Mouse (Mus musculus) right cerebral cortex, postnatal 25 days (tissue): Measurements from ENCODE around the gene Sipa1l3.

Experiments
- DNase-seq: peaks from one replicate; pipeline ENCODE4 v3.0.0; 2022

The Sipa1l3 gene

DNA sequence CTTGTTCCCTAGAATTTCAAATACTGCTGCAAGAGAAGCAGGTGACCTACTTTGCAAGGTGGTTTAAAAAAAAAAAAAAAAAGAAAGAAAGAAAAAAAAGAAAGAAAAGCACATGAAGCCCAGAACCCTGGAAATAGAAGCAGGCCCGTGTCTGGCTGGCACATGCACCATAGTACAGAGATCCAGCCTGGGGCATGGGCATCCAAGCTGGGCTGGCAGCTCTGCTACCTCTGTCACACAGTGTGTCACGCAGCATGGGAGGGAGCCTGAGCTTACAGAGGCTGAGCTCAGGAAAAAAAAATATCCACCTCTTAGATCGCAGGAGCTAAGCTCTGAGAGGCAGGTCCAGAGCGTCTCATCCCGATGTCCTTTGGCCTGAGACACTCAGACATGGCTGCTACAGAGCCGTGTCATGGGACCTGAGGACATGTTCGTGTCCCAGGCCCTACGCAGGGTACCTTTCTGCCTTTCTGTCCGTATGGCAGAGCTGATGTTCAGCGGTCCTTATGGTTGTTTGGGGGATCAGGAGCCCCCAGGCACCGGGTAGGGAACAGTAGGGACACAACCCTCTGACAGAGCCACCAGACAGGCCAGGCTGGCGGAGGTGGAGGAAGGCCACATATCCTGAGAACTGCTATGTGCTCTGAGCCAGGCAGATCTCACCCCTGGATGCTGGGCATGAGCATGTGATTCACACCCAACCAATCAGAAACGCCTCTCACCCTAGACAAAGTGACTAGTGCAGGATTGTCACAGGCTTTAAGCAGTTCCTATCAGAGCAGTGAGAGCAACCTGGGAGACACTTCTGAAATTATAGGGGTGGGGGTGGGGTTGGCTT is 151.1 kb downstream of the Sipa1l3 start:
- peak; percentile 43 for DNase-seq

DNA sequence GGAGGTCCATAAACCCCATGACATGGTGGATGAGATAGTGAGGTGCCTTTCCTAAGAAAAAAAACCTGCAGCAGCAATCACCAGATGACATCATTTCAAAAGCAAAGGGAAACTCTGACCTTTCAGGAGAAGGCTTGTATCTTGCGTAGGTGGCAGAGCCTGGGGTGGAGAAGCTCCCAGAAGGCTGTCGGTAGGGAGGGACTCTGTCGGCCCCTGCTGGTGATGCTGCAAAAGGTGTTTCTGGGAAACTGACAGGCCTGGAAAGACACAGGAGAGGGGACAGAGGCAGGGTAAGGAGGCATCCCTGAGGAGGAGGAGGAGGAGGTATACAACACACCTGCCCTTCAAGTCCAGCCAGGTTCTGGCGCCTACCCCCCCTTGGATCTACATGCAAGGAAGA is 154.4 kb downstream of the Sipa1l3 start:
- DNase-seq, result peak; percentile 54

DNA sequence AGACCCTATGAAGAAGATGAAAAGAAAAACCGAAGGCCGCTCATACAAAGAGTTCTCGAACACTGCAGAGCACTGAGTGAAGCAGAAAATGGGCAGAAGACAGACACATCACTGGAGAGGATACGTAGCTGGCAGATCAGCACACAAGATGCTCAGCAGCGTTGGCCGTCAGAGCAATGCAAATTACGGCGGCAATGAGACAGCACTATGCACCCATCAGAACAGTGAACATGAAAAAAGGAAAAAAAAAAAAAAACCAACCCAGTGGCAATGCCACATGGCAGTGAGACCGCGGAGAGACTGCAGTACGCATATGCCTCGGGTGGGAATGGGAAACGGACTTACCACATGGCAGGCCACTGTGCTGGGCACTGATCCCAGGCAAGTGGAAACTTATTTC is 156.9 kb downstream of the Sipa1l3 start:
- DNase-seq, result no peak

DNA sequence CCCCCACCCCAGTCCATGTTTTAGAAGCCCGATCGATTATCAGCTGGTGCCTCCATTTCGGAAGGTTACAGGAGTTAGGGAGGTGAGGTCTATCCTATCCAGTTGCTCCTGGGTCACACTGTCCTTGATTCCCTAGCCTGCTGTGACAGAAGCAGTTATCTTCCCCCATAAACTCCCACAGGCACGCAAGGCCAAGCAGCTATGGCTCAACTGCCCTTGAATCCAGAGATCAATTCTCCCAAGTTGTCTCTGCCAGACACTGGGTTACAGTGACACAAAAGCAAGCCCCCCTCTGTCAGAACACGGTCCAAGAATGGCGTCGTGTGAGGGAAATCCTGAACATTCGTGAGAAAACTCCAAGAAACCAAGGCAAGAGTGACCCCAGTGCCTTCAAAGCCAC is 163.0 kb downstream of the Sipa1l3 start:
- DNase-seq, result no peak

DNA sequence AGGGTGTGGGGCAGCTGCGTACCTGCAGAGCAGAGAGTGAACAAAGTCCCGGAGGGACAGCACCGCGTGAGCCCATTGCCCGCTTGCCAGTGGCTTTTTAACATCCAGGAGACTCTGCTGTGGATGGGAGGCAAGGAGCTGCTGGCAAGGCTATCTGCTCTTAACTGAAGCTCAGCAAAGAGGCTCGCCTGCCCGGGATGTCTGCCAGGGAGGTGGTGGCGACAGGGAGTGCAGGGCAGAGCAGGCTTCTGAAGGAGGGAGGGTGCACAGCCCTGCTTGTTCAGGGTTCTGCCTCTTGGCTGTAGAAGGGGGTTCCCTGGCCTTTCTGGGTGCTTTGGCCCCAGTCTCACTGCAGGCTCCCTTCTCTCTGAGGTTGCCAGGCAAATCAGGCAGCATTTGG is 164.3 kb downstream of the Sipa1l3 start:
- no peak for DNase-seq

DNA sequence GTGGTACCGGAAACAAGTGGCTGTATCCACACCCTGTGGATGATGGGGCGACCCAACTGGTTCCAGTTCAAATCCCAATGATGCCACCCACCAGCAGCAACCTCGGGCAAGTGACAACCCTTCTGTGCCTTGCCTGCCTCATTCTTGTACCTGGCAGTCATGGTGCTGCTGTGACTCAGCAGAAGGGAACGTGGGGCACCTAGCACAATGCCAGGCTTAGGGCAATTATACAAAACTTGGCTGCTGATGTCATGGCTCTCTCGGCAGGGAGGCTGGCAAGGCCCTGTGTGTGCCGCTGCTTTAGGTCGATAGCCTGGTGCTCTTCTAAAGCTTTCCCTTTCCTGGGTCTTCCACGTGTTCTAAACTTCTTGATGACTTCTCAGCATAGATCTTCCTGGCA is 166.2 kb downstream of the Sipa1l3 start:
- no peak for DNase-seq

DNA sequence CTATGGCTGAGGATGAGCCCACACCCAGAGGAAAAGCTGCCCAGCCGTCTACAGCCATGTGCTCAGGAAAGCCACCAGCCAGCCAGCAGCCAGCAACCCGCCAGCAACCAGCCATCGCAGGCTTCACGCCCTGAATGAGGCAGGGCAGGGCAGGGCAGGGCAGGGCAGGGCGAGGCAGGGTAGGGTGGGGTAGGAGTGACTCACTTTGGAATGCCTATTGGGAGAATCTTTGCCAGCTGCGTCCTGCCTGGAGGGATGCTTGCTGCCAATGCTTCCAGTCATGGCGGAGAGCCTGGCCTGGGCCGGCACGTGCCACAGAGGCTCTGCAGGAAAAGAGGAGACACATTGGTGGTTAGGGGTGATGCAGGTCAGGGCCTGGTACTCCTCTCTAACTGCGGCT is 168.0 kb downstream of the Sipa1l3 start:
- no peak for DNase-seq

DNA sequence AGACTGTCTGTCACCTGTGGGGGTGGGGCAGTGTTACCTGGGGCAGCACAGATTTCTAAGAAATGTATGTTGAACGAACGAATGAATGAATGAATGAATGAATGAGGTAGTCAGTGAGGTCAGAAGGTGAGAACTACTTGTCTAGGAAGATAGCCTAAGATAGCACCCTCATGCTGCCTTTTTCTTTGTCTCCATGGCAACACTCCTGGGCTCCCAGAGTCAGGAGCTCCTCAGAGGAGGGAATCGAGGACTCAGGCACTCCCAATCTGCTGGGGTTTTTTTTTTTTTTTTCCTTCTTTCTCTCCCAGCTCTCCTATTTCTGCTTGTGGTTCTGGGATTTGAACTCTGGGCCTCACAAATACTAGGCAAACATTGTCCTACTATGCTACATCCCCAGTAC is 172.2 kb downstream of the Sipa1l3 start:
- no peak for DNase-seq

DNA sequence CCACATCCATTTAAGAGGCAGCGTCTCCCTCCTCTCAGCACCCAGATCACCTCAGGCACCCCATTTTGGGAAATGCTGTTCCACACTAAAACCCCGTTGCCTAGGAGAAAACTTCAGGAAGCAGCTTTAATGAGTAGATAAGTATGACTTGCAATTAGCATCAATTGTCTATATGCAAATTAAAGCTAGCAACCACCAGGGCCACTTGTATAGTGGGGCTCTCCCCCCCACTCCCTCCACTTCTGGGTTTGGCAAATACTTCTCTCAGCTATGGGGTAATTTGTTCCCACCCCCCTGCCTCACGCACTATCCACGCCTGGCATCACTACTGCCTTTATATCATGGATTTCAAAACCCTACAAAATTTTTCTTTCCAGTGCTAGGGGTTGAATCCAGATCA is 172.9 kb downstream of the Sipa1l3 start:
- DNase-seq, result no peak

DNA sequence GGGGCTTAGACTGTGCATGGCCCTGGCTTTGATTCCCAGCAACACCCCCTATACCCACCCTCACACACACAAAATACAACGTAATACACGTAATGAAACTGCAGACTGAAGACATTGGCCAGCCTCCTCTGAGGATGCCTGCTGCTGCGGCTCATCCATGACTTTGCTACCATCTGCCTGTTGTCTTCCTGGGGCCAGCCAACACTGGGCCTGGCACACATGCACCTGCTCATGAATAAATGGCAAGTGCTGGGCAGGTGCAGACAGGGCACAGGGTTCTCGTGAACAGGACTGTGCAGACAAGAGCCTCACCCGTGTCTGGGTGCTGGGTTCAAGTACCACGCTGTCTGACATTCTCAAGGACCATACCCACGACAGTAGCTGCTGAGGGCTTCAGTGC is 174.7 kb downstream of the Sipa1l3 start:
- no peak for DNase-seq

DNA sequence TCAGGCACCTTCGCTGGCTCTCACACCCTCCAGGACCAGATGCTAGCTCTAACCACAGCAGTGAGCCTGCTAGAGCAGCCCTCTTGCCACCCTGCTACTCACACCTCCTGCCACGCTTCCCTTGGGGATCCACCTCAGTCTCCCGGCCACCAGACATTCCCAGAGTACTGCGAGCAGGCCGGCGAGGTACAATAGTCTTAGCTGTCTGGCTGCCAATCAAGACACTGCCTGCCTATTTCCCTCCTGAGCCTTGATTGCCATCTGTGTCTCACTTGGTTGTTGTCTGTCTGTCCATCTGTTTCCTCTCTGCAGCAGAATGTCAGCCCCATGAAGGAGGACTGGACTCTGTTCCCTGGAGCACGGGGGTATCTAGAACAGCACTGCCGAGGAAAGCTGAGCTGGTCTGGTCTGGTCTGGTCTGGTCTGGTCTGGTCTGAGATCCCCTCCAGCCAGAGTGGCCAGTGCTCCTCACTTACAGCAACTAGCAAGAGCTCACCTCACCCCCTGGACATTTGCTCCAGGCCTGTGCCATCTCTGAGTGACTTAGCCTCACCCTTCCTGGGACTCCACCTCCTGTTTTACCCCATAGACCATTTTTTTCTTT is 175.8 kb downstream of the Sipa1l3 start:
- DNase-seq, result no peak

DNA sequence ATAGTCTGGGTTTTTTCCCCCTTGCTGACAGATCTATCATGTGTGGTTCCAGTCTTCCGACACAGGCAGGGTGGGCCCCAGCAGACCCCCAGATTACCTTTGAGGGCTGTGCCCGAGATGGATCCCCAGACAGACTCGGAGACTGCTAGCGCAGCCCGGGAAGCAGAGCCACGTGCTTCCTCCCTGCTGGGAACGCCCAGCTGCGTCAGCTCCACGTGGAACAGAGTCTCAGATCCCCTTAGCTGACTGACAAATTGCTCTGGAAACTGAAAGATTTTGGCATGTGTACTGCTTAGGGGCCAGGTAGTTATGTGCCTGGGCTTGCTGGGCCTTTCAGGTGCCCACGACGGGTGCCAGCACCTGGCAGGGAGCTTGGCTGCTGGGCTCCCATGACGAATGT is 176.7 kb downstream of the Sipa1l3 start:
- no peak for DNase-seq

DNA sequence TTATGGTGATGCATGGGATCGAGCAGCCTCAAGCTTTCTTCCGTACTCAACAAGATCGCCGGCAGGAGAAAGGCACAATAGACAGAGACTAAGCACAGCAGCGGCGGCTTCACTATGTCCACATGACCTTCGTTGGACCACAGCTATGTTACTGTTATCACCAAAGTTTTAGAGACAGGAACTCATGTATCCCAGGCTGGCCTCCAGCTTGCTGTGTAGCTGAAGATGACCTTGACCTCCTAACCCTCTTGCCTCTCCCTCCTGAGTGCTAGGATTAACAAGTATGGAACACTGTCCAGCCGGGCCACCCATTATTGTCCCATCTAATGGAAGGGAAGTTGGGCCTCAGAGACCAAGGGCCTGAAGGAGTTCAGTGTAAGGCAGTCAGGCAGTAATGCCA is 177.6 kb downstream of the Sipa1l3 start:
- no peak for DNase-seq

DNA sequence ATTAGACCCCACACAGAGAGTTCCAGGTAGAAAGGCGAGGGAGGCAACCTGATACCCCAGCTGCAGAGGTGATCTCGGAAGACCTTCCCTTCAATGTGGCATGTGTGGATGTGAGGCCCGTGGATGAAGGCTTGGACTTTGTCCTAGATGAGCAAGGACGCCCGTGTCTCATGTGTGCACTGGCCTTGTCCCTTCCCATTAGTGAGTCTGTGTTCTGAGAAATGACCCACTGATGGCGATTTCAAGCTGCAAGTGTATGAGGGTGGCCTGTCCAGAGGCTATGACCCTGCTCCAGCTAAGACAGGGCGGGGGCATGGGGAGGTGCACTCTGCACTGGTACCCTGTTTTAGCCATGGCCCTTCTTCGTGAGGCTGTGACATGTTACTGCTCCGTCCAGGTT is 178.2 kb downstream of the Sipa1l3 start:
- DNase-seq, result no peak

DNA sequence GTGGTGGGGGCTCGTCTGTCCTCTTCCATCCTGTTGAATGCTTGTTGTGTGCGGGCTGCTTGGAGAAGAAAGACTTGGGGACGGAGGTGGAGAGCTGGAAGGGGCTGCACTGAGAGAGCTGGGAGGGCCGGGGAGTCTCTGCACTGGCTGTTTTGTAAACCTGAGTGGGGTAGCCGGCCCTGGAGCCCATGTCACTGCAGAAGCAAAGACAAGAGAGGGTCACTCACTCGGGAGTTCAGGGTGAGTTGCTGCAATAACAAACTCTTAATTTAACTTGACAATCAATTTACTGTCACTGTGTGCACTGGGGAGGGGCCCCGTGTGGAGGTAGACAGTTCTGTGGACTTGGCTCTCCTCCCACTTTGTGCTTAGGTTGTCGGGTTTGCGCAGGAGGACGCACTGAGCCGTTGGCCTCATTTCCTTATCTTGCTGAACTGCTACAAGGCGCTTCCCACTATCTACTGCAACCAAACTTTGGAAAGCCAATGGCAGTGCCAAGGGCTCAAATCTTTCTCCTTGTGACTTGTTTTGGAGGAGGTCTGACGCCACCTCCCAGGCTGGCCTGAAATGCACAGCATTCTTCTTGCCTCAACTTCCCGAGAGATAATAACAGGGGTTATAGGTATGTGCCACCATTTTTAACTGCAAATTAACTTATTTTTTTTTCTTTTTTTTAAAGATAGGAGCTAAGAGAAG is 179.3 kb downstream of the Sipa1l3 start:
- DNase-seq, result no peak

DNA sequence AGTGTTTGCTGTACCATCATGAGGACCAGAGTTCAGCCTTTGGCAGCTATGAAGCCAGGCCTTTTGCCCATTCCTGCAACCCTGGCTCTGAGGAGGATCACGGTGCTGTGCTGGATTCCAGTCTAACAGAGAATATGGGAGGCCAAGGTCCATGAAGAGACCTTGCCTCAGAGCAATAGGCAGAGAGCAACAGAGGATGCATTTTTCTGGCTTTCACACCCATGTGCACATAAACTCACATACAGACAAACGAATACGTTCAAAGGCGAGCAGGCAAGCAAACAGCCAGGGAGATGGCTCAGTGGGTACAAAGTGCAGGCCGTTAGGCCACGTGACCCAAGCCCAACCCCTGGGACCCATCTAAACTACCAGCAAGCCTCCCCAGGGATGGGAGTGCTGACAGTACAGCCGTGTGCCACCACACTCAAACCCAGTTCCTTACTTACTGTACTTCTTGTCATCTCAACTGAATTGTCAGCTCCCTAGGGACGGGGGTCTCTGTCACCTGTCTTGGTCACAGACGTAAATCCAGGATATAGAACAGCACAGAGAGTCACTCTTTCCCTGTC is 180.0 kb downstream of the Sipa1l3 start:
- no peak for DNase-seq

DNA sequence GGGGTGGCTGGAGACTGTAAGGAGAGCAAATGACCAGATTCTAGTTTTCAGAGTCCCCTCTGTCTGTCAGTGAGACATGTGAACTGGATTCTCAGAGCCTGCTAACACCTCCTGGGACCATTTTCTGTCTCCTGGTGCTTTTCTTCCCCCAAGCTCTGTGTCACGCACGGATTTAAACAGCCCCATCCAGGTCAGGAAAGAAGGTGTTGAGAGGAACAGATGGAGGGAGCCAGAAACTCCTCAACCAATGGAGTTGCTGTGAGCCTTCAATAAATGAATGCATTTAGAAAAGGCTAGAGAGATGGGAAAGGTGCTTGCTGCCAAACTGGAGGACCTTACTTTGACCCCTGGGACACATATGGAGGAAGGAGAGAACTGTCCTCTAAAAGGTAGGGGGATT is 180.7 kb downstream of the Sipa1l3 start:
- DNase-seq, result no peak

DNA sequence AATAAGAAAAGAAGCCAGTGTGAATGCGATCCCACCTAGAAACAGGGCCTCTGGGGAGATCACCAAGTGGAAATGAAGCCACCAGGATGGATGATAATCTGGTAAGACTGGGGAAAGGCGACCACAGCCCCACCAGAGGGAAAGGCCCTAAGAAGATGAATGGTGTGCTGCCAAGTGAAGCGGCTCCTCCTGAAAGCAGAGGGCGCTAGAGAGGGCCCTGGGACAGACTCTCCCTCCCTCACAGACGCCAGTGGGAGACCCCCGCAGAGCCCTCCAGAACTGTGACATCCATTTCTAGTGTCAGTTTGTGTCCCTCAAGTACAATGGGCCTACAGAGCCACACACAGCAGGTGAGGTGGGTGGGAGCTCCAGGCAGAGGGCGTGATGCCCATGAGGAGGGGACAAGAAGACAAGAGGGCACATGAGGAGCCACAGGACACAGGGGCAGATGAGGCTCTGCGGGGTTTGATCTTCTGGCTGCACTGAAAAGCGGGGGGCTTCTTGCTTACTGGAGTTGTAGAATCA is 181.6 kb downstream of the Sipa1l3 start:
- DNase-seq, result no peak

DNA sequence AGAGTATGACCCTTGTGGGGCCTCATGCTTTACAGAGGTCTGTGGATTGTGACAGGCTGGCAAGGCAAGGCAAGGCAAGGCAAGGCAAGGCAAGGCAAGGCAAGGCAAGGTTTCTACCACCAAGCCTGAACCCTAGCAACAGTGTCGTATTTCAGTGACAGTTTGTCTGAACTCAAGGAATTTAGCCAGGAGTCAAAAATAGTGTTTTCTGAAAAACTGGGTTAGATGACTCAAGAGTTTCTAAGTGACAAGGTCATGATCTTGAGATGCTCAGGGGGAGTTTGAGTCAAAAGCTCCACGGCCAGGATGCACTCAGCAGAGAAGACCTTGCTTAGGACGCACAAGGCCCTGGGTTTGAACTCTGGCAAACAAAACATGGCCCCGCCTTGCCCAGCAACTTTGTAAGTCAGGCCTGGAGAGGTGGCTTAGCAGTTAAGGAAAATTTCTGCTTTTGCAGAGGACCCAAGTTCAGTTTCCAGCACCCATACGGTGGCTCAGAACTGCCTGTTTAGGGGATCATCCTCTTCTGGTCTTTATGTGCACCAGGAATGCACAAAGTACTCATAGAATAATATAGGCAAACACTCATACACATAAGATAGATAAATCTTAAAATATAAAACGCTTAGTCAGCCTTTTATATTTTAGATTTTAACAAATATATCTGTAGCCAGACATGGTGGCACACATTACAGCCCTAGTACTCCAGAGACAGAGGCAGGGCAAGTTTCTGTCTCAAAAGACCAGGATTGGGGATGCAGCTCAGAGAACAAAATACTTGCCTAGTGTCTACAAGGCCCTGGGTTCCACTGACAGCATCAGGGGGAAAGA is 182.4 kb downstream of the Sipa1l3 start:
- DNase-seq, result no peak

DNA sequence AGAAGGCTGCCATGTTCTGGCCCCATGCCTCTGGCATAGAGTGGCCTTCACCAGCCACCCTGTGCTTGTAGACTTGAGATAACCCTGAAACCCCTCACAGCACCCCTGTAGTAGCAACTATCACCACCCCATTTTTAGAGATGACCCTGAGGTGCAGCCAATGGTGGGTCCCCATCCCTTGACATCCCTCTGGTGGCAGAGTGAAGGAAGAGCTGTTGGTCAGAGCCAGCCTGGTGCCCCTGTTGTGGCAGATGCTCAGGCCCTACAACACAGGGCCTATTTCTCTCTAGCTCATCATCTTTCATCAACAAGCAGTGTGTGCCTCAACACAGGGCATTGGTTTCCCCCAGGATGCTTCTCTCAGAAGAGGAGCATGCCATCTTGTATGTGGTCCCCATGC is 183.2 kb downstream of the Sipa1l3 start:
- no peak for DNase-seq

DNA sequence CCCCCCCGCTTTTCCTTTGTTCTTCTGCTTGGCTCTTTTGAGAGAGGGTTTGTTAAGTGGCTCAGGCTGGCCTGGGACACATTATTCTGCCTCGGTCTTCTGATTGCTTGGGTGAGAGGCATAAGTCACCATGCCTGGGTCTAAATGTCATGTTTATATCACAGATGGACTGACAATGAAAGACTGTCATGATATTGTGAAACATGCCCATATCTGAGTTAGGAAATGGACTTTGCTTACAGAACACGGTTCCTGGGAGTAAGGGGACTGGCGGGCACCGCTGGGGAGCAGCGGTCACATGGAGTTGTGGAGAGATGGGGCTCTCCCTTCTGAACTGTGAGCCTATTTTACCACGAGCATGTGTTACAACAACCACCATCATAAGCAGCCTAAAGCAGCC is 184.3 kb downstream of the Sipa1l3 start:
- no peak for DNase-seq

DNA sequence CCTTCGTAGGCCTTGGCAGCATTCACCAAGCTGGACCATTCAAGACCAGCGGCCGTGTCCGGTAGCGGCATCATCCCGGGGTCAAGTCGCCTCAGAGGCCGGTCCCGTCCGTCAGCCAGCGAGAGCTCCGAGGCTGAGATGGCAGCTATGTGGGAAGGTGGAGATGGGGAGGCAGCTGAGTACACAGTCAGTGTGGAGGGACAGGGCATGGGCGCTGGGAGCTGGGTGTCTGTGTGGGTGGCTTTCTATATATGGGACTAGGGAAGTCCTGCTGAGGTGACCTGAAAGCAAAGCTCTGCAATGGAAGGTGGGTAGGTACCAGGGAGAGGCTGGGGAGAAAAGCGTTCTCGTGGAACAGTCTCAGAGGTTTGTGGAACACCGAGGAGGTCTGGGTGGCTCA is 189.5 kb downstream of the Sipa1l3 start:
- no peak for DNase-seq

DNA sequence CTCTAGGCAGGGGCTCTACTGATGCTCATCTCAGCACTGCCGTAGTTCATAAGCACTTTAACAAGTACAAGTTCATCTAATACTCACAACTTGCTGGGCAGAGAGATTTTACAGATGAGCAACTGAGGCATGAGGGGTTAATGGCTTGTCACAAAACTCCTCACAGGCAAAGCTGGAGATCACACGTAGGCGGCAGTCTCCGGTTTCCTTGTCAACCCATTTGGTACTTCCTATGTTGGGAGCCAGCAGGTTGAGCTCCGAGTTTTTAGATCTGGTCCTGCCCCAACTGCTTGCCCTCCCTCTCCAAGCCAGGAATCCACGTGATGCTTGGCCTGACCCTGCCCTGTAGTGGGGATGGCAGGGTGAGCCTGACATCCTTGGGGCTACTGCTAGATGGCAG is 191.4 kb downstream of the Sipa1l3 start:
- no peak for DNase-seq
